Mouse (Mus musculus): Measurements from ENCODE around the gene Slc17a7.

Gene Slc17a7

GRCm38 (mm10) chr7:45198435-45198834 is 34.7 kb downstream of the Slc17a7 start:
- in situ Hi-C loops (cut with MboI, MseI) = no loop called here

GRCm38 (mm10) chr7:45198961-45199360 is 35.2 kb downstream of the Slc17a7 start:
- in situ Hi-C loops (cut with MboI, MseI) = no loop called here

GRCm38 (mm10) chr7:45202654-45203053 is 38.9 kb downstream of the Slc17a7 start:
- in situ Hi-C loops (cut with MboI, MseI) = no loop called here

- in situ Hi-C loops (cut with MboI, MseI) = no loop called here
Observed at GRCm38 (mm10) chr7:45204380-45205143, 40.8 kb downstream of the Slc17a7 start, which contains the start of gene Ccdc155. Ccdc155 (minus strand) TSS chr7:45204892.

- in situ Hi-C loops (cut with MboI, MseI) = no loop called here
Observed at GRCm38 (mm10) chr7:45208260-45208659, 44.5 kb downstream of the Slc17a7 start.

- in situ Hi-C loops (cut with MboI, MseI) = no loop called here
Observed at GRCm38 (mm10) chr7:45211070-45211469, 47.3 kb downstream of the Slc17a7 start.

GRCm38 (mm10) chr7:45211851-45212251 is 48.1 kb downstream of the Slc17a7 start, which contains the start of gene Dkkl1:
Dkkl1 (minus strand) TSS chr7:45212147.
- in situ Hi-C loops (cut with MboI, MseI) = no loop called here

GRCm38 (mm10) chr7:45212356-45212755 is 48.6 kb downstream of the Slc17a7 start:
- in situ Hi-C loops (cut with MboI, MseI) = no loop called here

GRCm38 (mm10) chr7:45213708-45214107 is 50.0 kb downstream of the Slc17a7 start:
- in situ Hi-C loops (cut with MboI, MseI) = no loop called here

GRCm38 (mm10) chr7:45215673-45216441 is 52.1 kb downstream of the Slc17a7 start, which contains the start of gene Tead2:
Tead2 (plus strand) TSS chr7:45215753.
- in situ Hi-C loops (cut with MboI, MseI) = no loop called here

- in situ Hi-C loops (cut with MboI, MseI) = no loop called here
Observed at GRCm38 (mm10) chr7:45216442-45217183, 52.9 kb downstream of the Slc17a7 start.

GRCm38 (mm10) chr7:45221680-45222079 is 57.9 kb downstream of the Slc17a7 start:
- in situ Hi-C loops (cut with MboI, MseI) = no loop called here

GRCm38 (mm10) chr7:45224826-45225225 is 61.1 kb downstream of the Slc17a7 start:
- in situ Hi-C loops (cut with MboI, MseI) = no loop called here
